Mouse (Mus musculus) midbrain, embryonic 12.5 days (tissue): ENCODE data around the gene Ilf3. TPM values are rescaled to one million over a fixed set of nuclear protein-coding genes. Genes with fewer than 3 reads are reported as not detected.

Experiments used
- ATAC-seq: fragments of 200-750 bp; cut with Nextera tagmentation; 2 replicates; pipeline ENCODE4 v1.8.0; 2017; ENCODE audit warnings: low read depth, moderate TSS enrichment, moderate library complexity; ENCODE audit not compliant: low FRiP score
- H3K27ac ChIP-seq: fragments of 300-500 bp; sonication (generic); replicated peaks from 2 replicates; pipeline ENCODE4 v1.5.1; 2016; ENCODE audit warnings: mild to moderate bottlenecking
- H3K27me3 ChIP-seq: fragments of 300-500 bp; sonication (generic); 2 replicates; pipeline ENCODE4 v1.6.1; 2016; ENCODE audit warnings: mild to moderate bottlenecking
- H3K36me3 ChIP-seq: fragments of 300-500 bp; sonication (generic); 2 replicates; pipeline ENCODE4 v1.6.1; 2016
- H3K4me1 ChIP-seq: fragments of 300-500 bp; sonication (generic); 2 replicates; pipeline ENCODE4 v1.6.1; 2016
- H3K4me2 ChIP-seq: fragments of 300-500 bp; sonication (generic); replicated peaks from 2 replicates; pipeline ENCODE4 v1.6.1; 2016; ENCODE audit warnings: mild to moderate bottlenecking, moderate library complexity
- H3K4me3 ChIP-seq: fragments of 300-500 bp; sonication (generic); 2 replicates; pipeline ENCODE4 v1.5.1; 2016; ENCODE audit warnings: mild to moderate bottlenecking
- H3K9ac ChIP-seq: fragments of 300-500 bp; sonication (generic); replicated peaks from 2 replicates; pipeline ENCODE4 v1.6.1; 2016; ENCODE audit warnings: mild to moderate bottlenecking, moderate library complexity
- H3K9me3 ChIP-seq: fragments of 300-500 bp; sonication (generic); 2 replicates; pipeline ENCODE4 v1.6.1; 2016; ENCODE audit warnings: mild to moderate bottlenecking
- WGBS: fragments of 180-500 bp; shearing (Covaris S2); methylation state at CpG from one replicate; pipeline ENCODE4 v1.1.7; 2016; 5-methylcytosine and 5-hydroxymethylcytosine counted together
- polyA plus RNA-seq: library from polyadenylated mRNA; unstranded; fragments of >200 nt; fragmentation: Nextera tagmentation; extraction: Ambion mirVana; gene quantifications from 2 replicates; pipeline ENCODE4 v1.2.1, GENCODE M21; 2016

Ilf3 gene
- polyA plus RNA-seq, 1 experiment from 2014 or later: 314 TPM

DNA sequence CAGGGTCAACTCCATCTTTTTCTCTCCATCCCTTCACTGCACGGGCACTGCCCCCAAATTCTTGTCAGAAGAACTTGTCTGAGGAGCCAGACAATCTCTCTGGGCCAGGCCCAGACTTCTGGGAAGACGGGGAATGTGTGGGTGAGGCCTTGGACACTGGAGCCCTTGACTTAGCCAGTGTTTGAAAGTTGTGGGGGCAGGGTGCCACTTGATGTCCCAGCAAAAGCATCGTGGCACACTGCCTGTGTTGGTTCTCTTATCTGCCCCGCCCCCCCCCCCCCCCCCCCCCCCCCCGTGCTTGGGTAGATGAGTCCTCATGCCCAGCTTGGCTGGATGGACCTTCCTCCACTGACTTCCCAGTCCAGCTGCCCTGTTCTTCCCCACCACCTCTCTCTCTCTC, 38.6 kb upstream of the Ilf3 start:
- H3K36me3 ChIP-seq: peaks cover 3% of the 10 kb centered on the region; the same call in 1 of the 2 replicates
- no peak overlapping the region for H3K4me2 ChIP-seq
- 74% methylated on average over 3 of the region's 5 CpGs for WGBS
- H3K4me1 ChIP-seq: peaks cover 18% of the 10 kb centered on the region
- H3K27ac ChIP-seq: no peak overlapping the region
- no peaks in the 10 kb centered on the region for H3K9me3 ChIP-seq
- no peak overlapping the region for H3K9ac ChIP-seq
- no peak for ATAC-seq
- no peak overlapping the region for H3K4me3 ChIP-seq
- H3K27me3 ChIP-seq: no peaks in the 10 kb centered on the region

DNA sequence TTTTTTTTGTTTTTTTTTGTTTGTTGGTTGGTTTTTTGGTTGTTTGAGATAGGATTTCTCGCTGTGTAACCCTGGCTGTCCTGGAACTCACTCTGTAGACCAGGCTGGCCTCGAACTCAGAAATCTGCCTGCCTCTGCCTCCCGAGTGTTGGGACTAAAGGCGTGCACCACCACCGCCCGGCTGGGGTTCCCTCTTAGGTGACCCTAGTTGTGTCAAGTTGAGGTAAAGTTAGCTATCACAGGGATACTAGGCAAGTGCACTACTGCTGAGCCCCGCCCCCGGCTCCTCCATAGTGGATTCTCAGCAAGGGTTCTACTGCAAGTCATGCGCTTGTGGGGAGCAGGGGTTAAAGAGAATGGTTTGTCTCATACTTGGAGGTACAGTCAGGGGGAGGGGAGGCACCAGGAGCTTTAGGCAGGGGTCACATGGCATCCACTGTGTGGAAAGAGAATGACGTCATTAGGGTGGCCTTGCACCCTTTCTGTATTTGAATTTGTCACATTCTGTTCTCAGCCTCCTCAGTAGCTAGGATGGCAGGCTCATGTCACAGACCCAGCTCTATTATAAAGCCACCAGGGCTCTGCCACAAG, 37.9 kb upstream of the Ilf3 start:
- no peak overlapping the region for H3K4me3 ChIP-seq
- 92% methylated on average over 10 of the region's 10 CpGs for WGBS

DNA sequence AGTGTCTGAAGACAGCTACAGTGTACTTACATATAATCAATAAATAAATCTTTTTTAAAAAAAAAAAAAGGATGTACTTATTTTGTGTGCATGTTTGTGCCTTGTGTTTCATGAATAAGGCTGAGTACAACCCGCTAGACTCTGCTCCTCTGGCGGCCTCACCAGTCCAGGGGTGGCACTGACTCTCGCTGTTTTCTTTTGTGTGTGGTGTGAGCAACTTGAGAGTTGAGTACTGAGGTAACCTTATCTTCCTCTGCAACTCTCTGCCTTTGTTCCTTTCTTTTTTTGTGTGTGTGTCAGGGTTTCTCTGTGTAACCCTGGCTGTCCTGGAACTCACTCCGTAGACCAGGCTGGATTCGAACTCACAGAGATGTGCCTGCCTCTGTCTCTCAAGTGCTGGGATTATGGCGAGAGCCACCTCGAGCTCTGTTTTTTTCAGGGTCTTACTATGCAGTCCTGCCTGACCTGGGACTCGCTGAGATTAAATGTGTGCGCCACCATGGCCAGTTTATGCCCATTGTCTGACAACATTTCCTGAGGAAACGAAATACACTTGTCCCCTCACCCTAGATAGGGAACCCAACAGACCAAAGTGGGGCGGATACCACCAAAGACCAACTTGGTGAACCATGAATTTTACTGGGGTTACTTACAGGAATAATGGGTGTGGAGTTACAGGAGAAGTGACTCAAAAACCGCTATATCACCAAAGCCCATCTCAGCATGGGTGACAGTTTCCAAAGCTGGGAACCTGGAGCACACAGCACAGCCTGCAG, 36.1 kb upstream of the Ilf3 start:
- H3K9ac ChIP-seq: no peak overlapping the region
- no peak overlapping the region for H3K4me3 ChIP-seq
- H3K27me3 ChIP-seq: no peaks in the 10 kb centered on the region
- H3K4me2 ChIP-seq: no peak overlapping the region
- ATAC-seq: no peak
- 88% methylated on average over 12 of the region's 12 CpGs for WGBS
- no peak overlapping the region; the same call in 1 of the 2 replicates for H3K27ac ChIP-seq
- H3K4me1 ChIP-seq: peaks cover 18% of the 10 kb centered on the region
- H3K36me3 ChIP-seq: no peaks in the 10 kb centered on the region
- H3K9me3 ChIP-seq: no peaks in the 10 kb centered on the region

More for the DNA sequence above, 37.9 kb upstream of the Ilf3 start:
- Histone ChIP-seq H3K4me2 (no peak overlapping the region), H3K9ac (no peak overlapping the region), H3K36me3 (no peaks in the 10 kb centered on the region), H3K4me1 (peaks cover 18% of the 10 kb centered on the region), H3K9me3 (no peaks in the 10 kb centered on the region), H3K27ac (no peak overlapping the region), H3K27me3 (no peaks in the 10 kb centered on the region)
- ATAC-seq: no peak

- Histone ChIP-seq H3K4me3 (no peak overlapping the region), H3K9ac (no peak overlapping the region), H3K27ac (peak overlapping the region; percentile 25; the same call in 1 of the 2 replicates), H3K9me3 (no peaks in the 10 kb centered on the region), H3K4me1 (peaks cover 18% of the 10 kb centered on the region), H3K4me2 (no peak overlapping the region), H3K36me3 (no peaks in the 10 kb centered on the region), H3K27me3 (no peaks in the 10 kb centered on the region)
- 39% methylated on average over 9 of the region's 9 CpGs for WGBS
- ATAC-seq: peak; percentile 19; the same call in 1 of the 2 replicates
These were observed 35.3 kb upstream of the Ilf3 start for GRCm38 (mm10) chr9:21332161-21333061.

- no peak overlapping the region for H3K4me2 ChIP-seq
- no peaks in the 10 kb centered on the region for H3K36me3 ChIP-seq
- H3K27me3 ChIP-seq: no peaks in the 10 kb centered on the region
- H3K4me1 ChIP-seq: peaks cover 26% of the 10 kb centered on the region
- ATAC-seq: no peak
- 92% methylated on average over 1 of the region's 1 CpGs for WGBS
- no peak overlapping the region for H3K4me3 ChIP-seq
- H3K27ac ChIP-seq: no peak overlapping the region
- H3K9ac ChIP-seq: no peak overlapping the region
- no peaks in the 10 kb centered on the region for H3K9me3 ChIP-seq
These were observed 34.1 kb upstream of the Ilf3 start for GRCm38 (mm10) chr9:21333523-21333922.

GRCm38 (mm10) chr9:21334747-21335146, 32.9 kb upstream of the Ilf3 start:
- ATAC-seq: no peak
- H3K27ac ChIP-seq: no peak overlapping the region
- no peaks in the 10 kb centered on the region for H3K27me3 ChIP-seq
- peaks cover 26% of the 10 kb centered on the region for H3K4me1 ChIP-seq
- H3K4me2 ChIP-seq: no peak overlapping the region
- H3K9me3 ChIP-seq: no peaks in the 10 kb centered on the region
- no peaks in the 10 kb centered on the region for H3K36me3 ChIP-seq
- H3K9ac ChIP-seq: no peak overlapping the region
- no peak overlapping the region for H3K4me3 ChIP-seq

DNA sequence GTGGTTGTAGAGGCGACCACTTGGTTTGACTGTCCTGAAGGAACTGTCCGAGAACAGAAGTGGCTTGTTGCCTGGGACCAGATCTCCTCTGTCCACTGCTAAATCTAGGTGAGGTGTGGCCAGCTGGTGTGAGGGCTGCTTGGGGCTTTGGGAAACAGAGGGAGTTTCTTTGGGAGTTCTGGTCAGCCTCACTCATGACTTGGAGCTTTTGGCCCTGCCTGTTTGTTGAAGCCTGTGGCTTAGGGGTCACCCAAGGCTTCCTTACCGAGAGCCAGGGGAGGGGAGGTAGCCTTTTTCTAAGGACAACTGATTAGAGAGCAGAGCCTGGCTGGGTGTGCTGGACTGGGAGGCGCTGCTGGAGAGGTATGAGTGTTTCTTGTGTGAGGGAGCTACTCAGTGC, 32.3 kb upstream of the Ilf3 start:
- no peaks in the 10 kb centered on the region for H3K36me3 ChIP-seq
- H3K9me3 ChIP-seq: no peaks in the 10 kb centered on the region
- WGBS: 86% methylated on average over 4 of the region's 4 CpGs
- no peak overlapping the region for H3K9ac ChIP-seq
- no peak overlapping the region for H3K27ac ChIP-seq
- H3K4me3 ChIP-seq: no peak overlapping the region
- peaks cover 21% of the 10 kb centered on the region for H3K4me1 ChIP-seq
- no peak overlapping the region for H3K4me2 ChIP-seq
- H3K27me3 ChIP-seq: no peaks in the 10 kb centered on the region
- no peak for ATAC-seq

DNA sequence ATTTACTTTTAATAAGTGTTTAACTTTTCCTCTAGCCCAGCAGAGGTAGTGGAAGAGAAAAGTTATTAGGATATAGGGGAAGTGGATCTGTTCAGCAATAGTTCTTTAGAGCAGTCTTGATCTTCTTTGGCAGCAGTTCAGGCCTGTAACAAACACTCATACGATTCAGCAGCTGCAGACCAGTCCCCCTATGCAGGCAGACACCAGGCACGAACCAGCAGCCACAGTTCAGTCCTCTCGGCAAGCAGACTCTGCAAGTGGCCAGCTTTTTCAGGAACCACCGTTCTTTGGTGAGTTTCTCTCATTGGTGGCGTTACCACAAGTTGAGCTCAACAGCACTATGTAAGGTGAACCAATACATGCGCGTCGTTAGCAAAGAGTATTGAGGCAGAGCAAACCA, 31.2 kb upstream of the Ilf3 start:
- Histone ChIP-seq H3K4me1 (peaks cover 21% of the 10 kb centered on the region), H3K4me2 (no peak overlapping the region), H3K36me3 (no peaks in the 10 kb centered on the region), H3K4me3 (no peak overlapping the region), H3K9me3 (no peaks in the 10 kb centered on the region), H3K27ac (no peak overlapping the region), H3K9ac (no peak overlapping the region), H3K27me3 (no peaks in the 10 kb centered on the region)
- ATAC-seq: no peak
- whole genome bisulfite sequencing: 90% methylated on average over 8 of the region's 8 CpGs

- H3K9me3 ChIP-seq: no peaks in the 10 kb centered on the region
- 16% methylated on average over 20 of the region's 20 CpGs for WGBS
- peaks cover 11% of the 10 kb centered on the region for H3K36me3 ChIP-seq
- H3K27me3 ChIP-seq: no peaks in the 10 kb centered on the region
- no peak overlapping the region for H3K27ac ChIP-seq
- H3K4me2 ChIP-seq: no peak overlapping the region
- peaks cover 12% of the 10 kb centered on the region for H3K4me1 ChIP-seq
- no peak for ATAC-seq
- no peak overlapping the region for H3K4me3 ChIP-seq
- H3K9ac ChIP-seq: no peak overlapping the region
These were observed 30.0 kb upstream of the Ilf3 start for GRCm38 (mm10) chr9:21337652-21338051.

- H3K27me3 ChIP-seq: no peaks in the 10 kb centered on the region
- H3K4me1 ChIP-seq: peaks cover 8% of the 10 kb centered on the region; the same call in 1 of the 2 replicates
- H3K27ac ChIP-seq: no peak overlapping the region
- ATAC-seq: no peak
- no peaks in the 10 kb centered on the region for H3K9me3 ChIP-seq
- peaks cover 33% of the 10 kb centered on the region for H3K36me3 ChIP-seq
- no peak overlapping the region for H3K9ac ChIP-seq
- no peak overlapping the region for H3K4me2 ChIP-seq
- WGBS: 86% methylated on average over 4 of the region's 4 CpGs
- H3K4me3 ChIP-seq: no peak overlapping the region
These were observed 27.3 kb upstream of the Ilf3 start for GRCm38 (mm10) chr9:21340411-21340810.

DNA sequence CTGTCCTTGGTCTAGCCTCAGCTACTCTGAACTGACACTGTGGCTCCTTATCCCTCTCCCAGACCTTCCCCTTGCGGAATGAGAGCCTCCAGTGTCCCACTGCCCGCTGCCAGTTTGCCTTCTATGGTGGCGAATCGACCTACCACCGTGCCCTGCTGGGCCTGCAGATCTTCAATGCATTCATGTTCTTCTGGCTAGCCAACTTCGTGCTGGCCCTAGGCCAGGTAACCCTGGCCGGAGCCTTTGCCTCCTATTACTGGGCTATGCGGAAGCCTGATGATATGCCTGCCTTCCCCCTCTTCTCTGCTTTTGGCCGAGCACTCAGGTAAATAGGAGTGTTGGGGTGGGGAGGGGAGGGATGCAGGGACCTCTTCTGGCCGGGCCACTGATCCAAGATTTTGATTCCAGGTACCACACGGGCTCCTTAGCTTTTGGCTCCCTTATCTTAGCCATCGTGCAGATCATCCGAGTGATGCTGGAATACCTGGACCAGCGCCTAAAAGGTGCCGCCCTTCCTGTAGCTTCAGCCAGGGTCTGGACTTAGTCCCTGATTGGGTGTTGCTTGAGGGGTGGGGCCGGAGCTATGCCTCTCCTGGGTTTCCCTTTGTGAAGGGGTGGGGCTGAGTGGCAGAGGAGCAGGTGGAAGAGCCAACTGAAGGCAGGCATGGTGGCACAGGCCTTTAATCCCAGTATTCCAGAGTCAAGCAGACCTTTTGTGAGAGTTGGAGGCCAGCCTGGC, 20.9 kb upstream of the Ilf3 start:
- Histone ChIP-seq H3K9me3 (no peaks in the 10 kb centered on the region), H3K4me3 (no peak overlapping the region), H3K27me3 (no peaks in the 10 kb centered on the region), H3K36me3 (peaks cover 72% of the 10 kb centered on the region), H3K9ac (no peak overlapping the region), H3K4me2 (no peak overlapping the region), H3K27ac (no peak overlapping the region), H3K4me1 (no peaks in the 10 kb centered on the region)
- WGBS: 78% methylated on average over 16 of the region's 16 CpGs
- no peak for ATAC-seq
